Mouse (Mus musculus) small intestine, adult 2 months (tissue): ENCODE data around the gene Nudt8.
"Not testable (repeated sequence)": the region's sequence is repeated elsewhere in the genome, so short reads cannot be mapped to it uniquely, and the experiment has no call there.

Source experiments
- CTCF ChIP-seq: fragments of 200-500 bp; IDR thresholded peaks from 2 replicates; pipeline ENCODE4 v1.5.1; 2012; ENCODE audit warnings: low read depth, mild to moderate bottlenecking, control low read depth, inconsistent platforms, low read length, moderate library complexity, mixed read lengths; ENCODE audit not compliant: insufficient replicate concordance, insufficient read length; ENCODE audit errors: extremely low read depth
- POLR2A ChIP-seq: fragments of 200-500 bp; IDR thresholded peaks from 2 replicates; pipeline ENCODE4 v1.6.1; 2012; ENCODE audit warnings: low read depth, mild to moderate bottlenecking, control low read depth, inconsistent platforms, low read length, moderate library complexity

DNA sequence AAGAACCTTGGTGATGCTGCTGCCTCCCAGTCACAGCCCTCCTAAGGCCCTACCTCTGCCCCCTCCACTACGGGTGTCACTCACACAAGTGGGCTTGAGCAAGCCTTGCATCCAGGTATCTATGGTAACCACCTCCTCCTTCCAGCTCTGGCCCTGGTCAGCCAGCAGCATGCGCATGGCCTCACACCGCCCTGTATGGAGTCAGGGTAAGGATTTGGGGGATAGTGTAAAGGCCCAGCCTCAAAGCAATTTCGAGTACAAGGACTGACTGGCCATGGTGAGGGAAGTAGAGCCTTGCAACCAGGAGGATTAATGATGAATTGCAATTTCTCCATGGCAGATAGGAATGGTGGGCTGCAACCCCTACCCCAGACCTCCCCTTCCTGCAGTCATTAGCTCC is 41.1 kb downstream of the Nudt8 start:
- not testable (repeated sequence) for TF ChIP-seq CTCF, POLR2A
